Mouse (Mus musculus) stomach, embryonic 16.5 days (tissue): Measurements from ENCODE around the gene Arhgap24. TPM values are rescaled to one million over a fixed set of nuclear protein-coding genes. Genes with fewer than 3 reads are reported as not detected.
A peak's percentile ranks its signal among the peaks of the same experiment; 100 is the strongest.

Experiments used
- ATAC-seq: fragments of 200-750 bp; cut with Nextera tagmentation; 2 replicates; pipeline ENCODE4 v1.8.0; 2017; ENCODE audit warnings: moderate number of reproducible peaks, moderate TSS enrichment; ENCODE audit not compliant: insufficient read depth, low FRiP score
- H3K27ac ChIP-seq: fragments of 300-500 bp; sonication (generic); 2 replicates; pipeline ENCODE4 v1.5.1; 2014; ENCODE audit warnings: low read length
- H3K27me3 ChIP-seq: fragments of 300-500 bp; sonication (generic); 2 replicates; pipeline ENCODE4 v1.6.1; 2014; ENCODE audit warnings: low read length, control low read depth, mixed read lengths; ENCODE audit not compliant: control insufficient read depth, insufficient read depth
- H3K36me3 ChIP-seq: fragments of 300-500 bp; sonication (generic); 2 replicates; pipeline ENCODE4 v1.6.1; 2014; ENCODE audit warnings: low read length; ENCODE audit not compliant: control insufficient read depth, insufficient read depth
- H3K4me1 ChIP-seq: fragments of 300-500 bp; sonication (generic); 2 replicates; pipeline ENCODE4 v1.6.1; 2014; ENCODE audit warnings: low read length, control low read depth, mixed read lengths; ENCODE audit not compliant: control insufficient read depth, insufficient read depth
- H3K4me2 ChIP-seq: fragments of 300-500 bp; sonication (generic); 2 replicates; pipeline ENCODE4 v1.6.1; 2014; ENCODE audit warnings: low read depth, low read length, mixed read lengths
- H3K4me3 ChIP-seq: fragments of 300-500 bp; sonication (generic); replicated peaks from 2 replicates; pipeline ENCODE4 v1.5.1; 2014; ENCODE audit warnings: mild to moderate bottlenecking, low read length
- H3K9ac ChIP-seq: fragments of 300-500 bp; sonication (generic); 2 replicates; pipeline ENCODE4 v1.6.1; 2014; ENCODE audit warnings: low read length
- H3K9me3 ChIP-seq: fragments of 300-500 bp; sonication (generic); replicated peaks from 2 replicates; pipeline ENCODE4 v1.6.1; 2016; ENCODE audit warnings: low read length, control low read depth; ENCODE audit not compliant: control insufficient read depth
- WGBS: fragments of 180-500 bp; shearing (Covaris S2); extraction: QIAGEN DNeasy Blood & Tissue Kit; methylation state at CpG from one replicate; pipeline ENCODE4 v1.1.7; 2014; 5-methylcytosine and 5-hydroxymethylcytosine counted together
- polyA plus RNA-seq: library from polyadenylated mRNA; unstranded; fragments of >200 nt; fragmentation: Nextera tagmentation; extraction: Ambion mirVana; gene quantifications from 2 replicates; pipeline ENCODE4 v1.2.1, GENCODE M21; 2015

The Arhgap24 gene
- polyA plus RNA-seq, 1 experiment from 2014 or later = 29.6 TPM

DNA sequence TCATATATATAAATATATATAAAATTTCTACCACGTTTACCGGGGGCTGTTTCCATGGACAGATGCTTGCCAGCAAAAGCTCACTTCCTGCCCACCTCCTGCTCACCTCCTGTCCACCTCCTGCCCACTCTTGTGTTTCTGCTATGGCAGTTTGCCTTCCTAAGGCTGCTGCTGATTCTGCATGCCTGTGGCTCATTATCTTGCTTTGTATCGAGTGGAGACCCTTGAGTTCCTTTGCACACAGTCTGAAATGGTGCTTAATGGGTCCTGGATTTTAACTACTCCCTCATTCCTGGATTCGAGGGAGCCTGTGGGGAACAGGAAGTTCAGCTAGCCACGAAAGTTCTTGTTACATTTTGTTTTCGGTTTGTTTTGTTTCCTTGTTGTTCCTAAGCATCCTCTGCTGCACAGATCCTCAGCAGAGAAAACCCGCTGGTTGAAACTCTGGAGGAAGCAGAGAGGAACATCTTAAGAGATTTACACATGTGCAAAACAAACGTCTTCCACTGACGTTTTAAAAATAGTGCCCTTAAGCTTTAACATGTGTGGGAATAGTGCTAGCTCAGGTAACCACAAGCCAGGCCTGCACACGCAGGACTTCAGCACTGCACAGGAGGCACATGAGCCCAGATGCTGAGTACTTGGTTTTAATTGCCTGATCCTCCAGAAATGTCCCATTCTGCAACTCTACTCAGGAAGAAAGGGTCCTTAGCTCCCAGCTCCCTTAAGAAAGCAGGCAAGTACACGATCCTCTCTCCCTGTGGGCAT lies 69.9 kb downstream of the Arhgap24 start:
- no peaks in the 10 kb centered on the region for H3K4me1 ChIP-seq
- H3K9ac ChIP-seq = no peak overlapping the region
- ATAC-seq = no peak
- 52% methylated on average over 11 of the region's 11 CpGs for WGBS
- no peak overlapping the region for H3K4me2 ChIP-seq
- H3K9me3 ChIP-seq = no peaks in the 10 kb centered on the region
- no peak overlapping the region for H3K4me3 ChIP-seq
- no peak overlapping the region for H3K27ac ChIP-seq
- H3K27me3 ChIP-seq = no peaks in the 10 kb centered on the region
- no peaks in the 10 kb centered on the region for H3K36me3 ChIP-seq

DNA sequence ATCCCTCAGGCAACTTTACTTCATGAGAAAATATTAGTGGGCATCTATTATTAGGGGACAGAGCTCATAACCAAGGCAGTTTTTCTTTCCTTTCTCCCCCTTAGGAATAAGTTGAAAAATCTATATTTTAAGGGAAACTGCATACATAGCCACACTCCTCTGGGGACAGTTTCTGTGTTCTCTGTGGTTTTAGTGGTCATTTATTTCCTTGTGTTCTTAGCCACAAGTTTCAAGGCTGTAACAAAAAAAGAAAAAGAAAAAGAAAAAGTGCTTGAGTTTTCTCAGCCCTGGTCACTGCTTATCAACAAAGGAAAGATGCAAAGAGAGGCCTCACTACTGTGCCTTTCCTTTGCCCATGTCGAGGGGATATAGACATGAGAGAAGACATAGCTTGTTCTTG lies 71.3 kb downstream of the Arhgap24 start:
- H3K4me1 ChIP-seq = no peaks in the 10 kb centered on the region; the same call in 1 of the 2 replicates
- H3K9ac ChIP-seq = no peak overlapping the region
- 83% methylated on average over 1 of the region's 1 CpGs for WGBS
- H3K27ac ChIP-seq = no peak overlapping the region
- H3K4me2 ChIP-seq = no peak overlapping the region
- H3K27me3 ChIP-seq = no peaks in the 10 kb centered on the region
- H3K9me3 ChIP-seq = no peaks in the 10 kb centered on the region
- H3K36me3 ChIP-seq = no peaks in the 10 kb centered on the region
- no peak overlapping the region for H3K4me3 ChIP-seq
- no peak for ATAC-seq

DNA sequence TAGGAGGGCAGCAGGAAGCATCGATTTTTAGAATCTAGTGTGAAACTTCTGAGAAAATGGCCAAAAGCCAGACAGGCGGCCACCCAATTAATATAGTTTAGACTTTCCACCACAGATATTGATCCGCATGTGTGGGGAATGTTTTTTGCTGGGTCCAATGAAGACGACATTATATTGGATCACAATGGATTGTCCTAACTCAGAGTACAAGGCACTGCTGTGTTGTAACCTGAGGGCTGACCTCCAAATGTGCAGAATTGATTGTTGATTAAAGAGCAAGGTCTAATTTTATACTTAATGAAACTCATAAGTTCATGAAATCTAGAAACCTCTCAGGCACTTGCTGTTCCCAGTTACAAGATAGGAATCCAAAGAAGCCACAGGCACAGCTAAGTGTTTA lies 74.8 kb downstream of the Arhgap24 start:
- Histone ChIP-seq H3K9ac (no peak overlapping the region), H3K4me2 (no peak overlapping the region), H3K27me3 (no peaks in the 10 kb centered on the region), H3K4me1 (peaks cover 2% of the 10 kb centered on the region; the same call in 1 of the 2 replicates), H3K27ac (no peak overlapping the region), H3K9me3 (no peaks in the 10 kb centered on the region), H3K36me3 (no peaks in the 10 kb centered on the region), H3K4me3 (no peak overlapping the region)
- 92% methylated on average over 4 of the region's 4 CpGs for WGBS
- ATAC-seq = no peak

DNA sequence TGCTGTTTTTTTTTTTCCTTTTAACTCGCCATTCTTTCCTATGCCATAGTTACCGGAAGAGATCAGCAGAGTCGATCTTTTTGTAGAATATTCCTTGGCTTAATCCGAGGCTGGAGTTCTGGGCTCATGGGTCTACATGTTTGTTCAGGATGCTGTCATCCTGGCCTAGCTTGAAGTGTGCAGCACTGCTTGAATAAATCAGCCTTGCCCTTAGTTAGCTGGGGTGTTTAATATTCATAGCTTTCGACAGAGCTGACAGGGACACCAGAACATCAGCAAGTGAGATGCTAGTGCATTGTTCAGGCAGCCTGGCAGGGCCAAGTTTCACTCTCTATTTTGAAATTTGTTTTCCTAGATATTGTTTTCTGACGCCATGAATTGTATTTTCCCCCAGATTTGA lies 79.1 kb downstream of the Arhgap24 start:
- peaks cover 2% of the 10 kb centered on the region; the same call in 1 of the 2 replicates for H3K4me1 ChIP-seq
- WGBS = 80% methylated on average over 6 of the region's 6 CpGs
- H3K27ac ChIP-seq = no peak overlapping the region
- no peak overlapping the region for H3K4me2 ChIP-seq
- H3K27me3 ChIP-seq = no peaks in the 10 kb centered on the region
- no peak overlapping the region for H3K4me3 ChIP-seq
- no peak for ATAC-seq
- H3K9me3 ChIP-seq = no peaks in the 10 kb centered on the region
- no peaks in the 10 kb centered on the region for H3K36me3 ChIP-seq
- H3K9ac ChIP-seq = no peak overlapping the region

- no peak overlapping the region for H3K4me3 ChIP-seq
- no peaks in the 10 kb centered on the region for H3K27me3 ChIP-seq
- ATAC-seq = no peak
- no peaks in the 10 kb centered on the region for H3K4me1 ChIP-seq
- no peak overlapping the region for H3K9ac ChIP-seq
- no peak overlapping the region for H3K4me2 ChIP-seq
- 65% methylated on average over 4 of the region's 4 CpGs for WGBS
- no peaks in the 10 kb centered on the region for H3K36me3 ChIP-seq
- H3K27ac ChIP-seq = no peak overlapping the region
- no peaks in the 10 kb centered on the region for H3K9me3 ChIP-seq
Measured at GRCm38 (mm10) chr5:102563971-102564370, 82.8 kb downstream of the Arhgap24 start.

DNA sequence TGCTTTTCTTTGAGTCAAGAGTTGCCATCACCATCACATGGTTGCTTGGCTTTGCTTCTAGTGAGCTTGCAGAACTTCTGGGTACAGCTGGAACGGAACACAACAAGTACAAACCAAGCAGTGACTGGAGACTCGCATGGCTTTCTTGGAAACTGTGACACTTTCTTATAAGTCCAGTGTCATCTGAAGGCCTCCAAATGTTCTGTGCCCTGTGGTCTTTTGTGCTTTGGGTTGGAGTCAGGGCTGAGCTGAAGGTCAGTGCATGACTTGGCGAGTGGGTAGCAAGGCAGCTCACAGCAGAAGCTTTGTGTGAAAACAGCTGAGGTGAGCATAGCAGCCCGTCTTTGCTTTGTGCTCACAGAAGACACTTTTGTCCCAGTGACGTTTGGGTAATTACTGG lies 87.6 kb downstream of the Arhgap24 start:
- H3K4me2 ChIP-seq = no peak overlapping the region
- H3K4me1 ChIP-seq = 0 out of 2 replicates have a peak, but pooled peaks cover 2% of the 10 kb centered on the region
- H3K9me3 ChIP-seq = no peaks in the 10 kb centered on the region
- 67% methylated on average over 5 of the region's 5 CpGs for WGBS
- H3K4me3 ChIP-seq = no peak overlapping the region
- no peak for ATAC-seq
- no peaks in the 10 kb centered on the region for H3K36me3 ChIP-seq
- no peaks in the 10 kb centered on the region for H3K27me3 ChIP-seq
- peak overlapping the region; percentile 78 for H3K27ac ChIP-seq
- H3K9ac ChIP-seq = no peak overlapping the region

DNA sequence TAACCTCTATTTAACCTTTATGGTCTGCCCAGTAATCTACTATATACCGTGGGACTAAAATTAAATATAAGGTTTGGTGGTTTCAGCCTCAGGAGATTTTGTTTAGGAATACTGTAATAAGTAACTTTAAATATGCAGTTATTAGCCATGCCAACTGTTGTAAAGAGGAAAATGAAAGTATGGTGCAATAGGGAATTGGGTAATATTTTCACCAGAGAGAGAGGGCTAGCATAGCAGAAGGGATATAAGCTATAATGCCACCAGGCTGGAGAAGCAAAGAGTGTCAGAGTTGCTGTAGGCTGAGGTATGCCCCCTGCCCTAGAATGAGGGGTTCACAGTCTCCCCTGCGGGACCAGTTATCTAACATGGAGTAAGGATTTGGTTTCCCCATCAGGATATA lies 90.3 kb downstream of the Arhgap24 start:
- no peaks in the 10 kb centered on the region for H3K36me3 ChIP-seq
- 82% methylated on average over 2 of the region's 2 CpGs for WGBS
- H3K4me2 ChIP-seq = no peak overlapping the region
- 0 out of 2 replicates have a peak, but pooled peaks cover 2% of the 10 kb centered on the region for H3K4me1 ChIP-seq
- ATAC-seq = no peak
- H3K9me3 ChIP-seq = no peaks in the 10 kb centered on the region
- no peak overlapping the region for H3K4me3 ChIP-seq
- H3K27me3 ChIP-seq = no peaks in the 10 kb centered on the region
- no peak overlapping the region for H3K9ac ChIP-seq
- H3K27ac ChIP-seq = no peak overlapping the region

GRCm38 (mm10) chr5:102576750-102577149 lies 95.6 kb downstream of the Arhgap24 start:
- 71% methylated on average over 3 of the region's 3 CpGs for WGBS
- no peaks in the 10 kb centered on the region for H3K27me3 ChIP-seq

GRCm38 (mm10) chr5:102577729-102578128 lies 96.5 kb downstream of the Arhgap24 start:
- Histone ChIP-seq H3K9ac (no peak overlapping the region), H3K4me1 (peaks cover 8% of the 10 kb centered on the region), H3K27ac (peak overlapping the region; percentile 78), H3K4me2 (no peak overlapping the region), H3K36me3 (no peaks in the 10 kb centered on the region), H3K27me3 (no peaks in the 10 kb centered on the region), H3K9me3 (no peaks in the 10 kb centered on the region), H3K4me3 (no peak overlapping the region)
- ATAC-seq = peak; percentile 64
- 21% methylated on average over 3 of the region's 3 CpGs for WGBS

More at GRCm38 (mm10) chr5:102576750-102577149, 95.6 kb downstream of the Arhgap24 start:
- ATAC-seq = peak; percentile 59
- Histone ChIP-seq H3K4me2 (no peak overlapping the region), H3K4me3 (no peak overlapping the region), H3K4me1 (peaks cover 8% of the 10 kb centered on the region), H3K36me3 (no peaks in the 10 kb centered on the region), H3K9me3 (no peaks in the 10 kb centered on the region), H3K9ac (no peak overlapping the region), H3K27ac (no peak overlapping the region)
